Mouse (Mus musculus) hindbrain, embryonic 16.5 days (tissue): ENCODE measurements around the gene Sorcs2. TPM values are rescaled to one million over a fixed set of nuclear protein-coding genes. Genes with fewer than 3 reads are reported as not detected.

Experiments
- ATAC-seq: fragments of 200-750 bp; cut with Nextera tagmentation; 2 replicates; pipeline ENCODE4 v1.8.0; 2017; ENCODE audit warnings: moderate TSS enrichment, moderate library complexity
- H3K27ac ChIP-seq: fragments of 300-500 bp; sonication (generic); 2 replicates; pipeline ENCODE4 v1.5.1; 2014; ENCODE audit warnings: low read depth, mild to moderate bottlenecking, control low read depth, low read length, moderate library complexity
- H3K27me3 ChIP-seq: fragments of 300-500 bp; sonication (generic); replicated peaks from 2 replicates; pipeline ENCODE4 v1.6.1; 2014; ENCODE audit warnings: low read length; ENCODE audit not compliant: control insufficient read depth, insufficient read depth
- H3K36me3 ChIP-seq: fragments of 300-500 bp; sonication (generic); 2 replicates; pipeline ENCODE4 v1.6.1; 2014; ENCODE audit warnings: mild to moderate bottlenecking, low read length, moderate library complexity, mixed read lengths; ENCODE audit not compliant: control insufficient read depth, insufficient read depth
- H3K4me1 ChIP-seq: fragments of 300-500 bp; sonication (generic); 2 replicates; pipeline ENCODE4 v1.6.1; 2014; ENCODE audit warnings: low read depth, low read length; ENCODE audit not compliant: control insufficient read depth, insufficient read depth
- H3K4me2 ChIP-seq: fragments of 300-500 bp; sonication (generic); 2 replicates; pipeline ENCODE4 v1.6.1; 2014; ENCODE audit warnings: mild to moderate bottlenecking, low read length, control low read depth, moderate library complexity
- H3K4me3 ChIP-seq: fragments of 300-500 bp; sonication (generic); 2 replicates; pipeline ENCODE4 v1.5.1; 2014; ENCODE audit warnings: mild to moderate bottlenecking, low read length, control low read depth, moderate library complexity
- H3K9ac ChIP-seq: fragments of 300-500 bp; sonication (generic); 2 replicates; pipeline ENCODE4 v1.6.1; 2014; ENCODE audit warnings: low read depth, mild to moderate bottlenecking, control low read depth, low read length, moderate library complexity
- H3K9me3 ChIP-seq: fragments of 300-500 bp; sonication (generic); 2 replicates; pipeline ENCODE4 v1.6.1; 2014; ENCODE audit warnings: mild to moderate bottlenecking, low read length, moderate library complexity; ENCODE audit not compliant: control insufficient read depth
- WGBS: fragments of 180-500 bp; shearing (Covaris S2); extraction: QIAGEN DNeasy Blood & Tissue Kit; methylation state at CpG from one replicate; pipeline ENCODE4 v1.1.7; 2014; 5-methylcytosine and 5-hydroxymethylcytosine counted together
- polyA plus RNA-seq: library from polyadenylated mRNA; unstranded; fragments of >200 nt; fragmentation: Nextera tagmentation; extraction: Ambion mirVana; gene quantifications from 2 replicates; pipeline ENCODE4 v1.2.1, GENCODE M21; 2015

Sorcs2 gene
- polyA plus RNA-seq, 1 experiment from 2014 or later = 11.8 TPM

DNA sequence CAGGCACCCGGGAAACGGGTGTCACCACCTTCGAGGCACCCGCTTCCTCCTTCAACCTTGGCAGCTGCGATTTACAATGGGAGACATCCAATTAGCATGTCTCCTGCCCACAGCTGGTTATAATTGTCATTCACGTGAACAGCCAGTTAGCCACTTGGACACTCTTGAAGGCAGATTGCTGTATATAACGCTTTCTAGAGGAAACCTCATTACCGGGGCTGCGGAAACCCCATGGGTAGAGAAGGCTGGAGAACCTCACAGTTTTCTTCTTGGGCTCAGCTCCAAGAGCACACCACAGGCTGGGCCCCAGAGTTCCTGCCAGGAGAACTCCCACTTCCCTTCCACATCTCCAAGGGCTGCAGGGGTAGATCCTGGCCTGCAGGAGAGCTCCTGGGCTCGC lies 112.5 kb downstream of the Sorcs2 start:
- Histone ChIP-seq H3K9ac (no peak overlapping the region), H3K4me2 (no peak overlapping the region), H3K4me3 (no peak overlapping the region), H3K36me3 (no peaks in the 10 kb centered on the region), H3K27me3 (no peaks in the 10 kb centered on the region), H3K27ac (no peak overlapping the region), H3K9me3 (no peaks in the 10 kb centered on the region), H3K4me1 (peaks cover 7% of the 10 kb centered on the region)
- no peak for ATAC-seq
- WGBS = 38% methylated on average over 10 of the region's 10 CpGs

DNA sequence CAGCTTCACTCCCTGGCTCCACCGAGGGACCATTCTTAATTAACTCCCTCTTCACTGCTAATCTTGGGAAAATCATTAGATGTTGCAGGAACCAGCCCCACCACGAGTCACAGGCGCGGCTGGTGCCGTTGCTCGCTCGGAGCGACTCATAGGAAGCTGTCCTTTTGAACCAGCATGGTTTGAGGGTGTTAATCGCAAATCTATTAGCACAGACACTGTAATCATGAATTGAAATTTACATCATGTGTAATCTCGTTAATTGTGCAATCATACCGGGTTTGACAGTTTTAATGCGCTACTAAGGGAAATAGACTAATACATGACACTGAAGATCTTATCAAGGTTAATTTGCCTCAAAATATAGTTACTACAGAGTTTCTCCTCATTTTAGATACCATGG lies 118.0 kb downstream of the Sorcs2 start:
- 57% methylated on average over 12 of the region's 12 CpGs for WGBS

DNA sequence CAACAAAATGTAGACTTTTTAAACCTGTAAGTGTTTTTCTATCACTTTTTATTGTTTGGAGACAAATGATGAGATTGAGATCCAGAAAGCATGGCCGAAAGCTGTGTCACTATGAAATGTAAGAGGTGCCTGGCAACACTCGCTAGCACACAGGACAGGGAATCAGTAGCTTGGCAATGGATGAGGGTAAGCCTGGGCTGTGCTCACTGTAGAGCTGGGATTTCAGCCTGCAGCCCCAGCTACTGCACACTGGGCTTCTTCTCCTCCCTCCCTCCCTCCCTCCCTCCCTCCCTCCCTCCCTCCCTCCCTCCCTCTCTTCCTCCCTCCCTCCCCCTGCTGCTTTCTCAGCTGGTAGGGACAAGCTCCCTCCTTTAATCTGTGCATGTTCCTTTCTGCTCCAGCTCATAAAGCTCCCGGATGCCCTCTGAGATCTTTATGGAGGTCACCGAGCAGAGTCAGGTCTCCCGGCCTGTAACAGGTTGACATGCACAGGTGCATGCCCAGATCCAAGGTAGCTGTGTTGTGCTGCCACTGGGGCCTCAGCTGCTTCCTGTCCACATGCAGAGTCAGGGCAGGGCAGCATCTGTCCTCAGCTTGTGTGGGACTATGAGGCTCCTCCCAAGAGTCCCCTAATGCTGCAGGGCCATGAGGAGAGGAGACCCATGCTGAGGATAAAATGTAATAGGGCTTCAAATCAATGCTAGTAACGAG lies 123.1 kb downstream of the Sorcs2 start:
- Histone ChIP-seq H3K4me1 (peaks cover 17% of the 10 kb centered on the region), H3K36me3 (no peaks in the 10 kb centered on the region), H3K27me3 (no peaks in the 10 kb centered on the region), H3K4me2 (no peak overlapping the region), H3K9ac (no peak overlapping the region), H3K4me3 (no peak overlapping the region), H3K9me3 (no peaks in the 10 kb centered on the region), H3K27ac (no peak overlapping the region)
- ATAC-seq = peak; percentile 66; the same call in 1 of the 2 replicates
- 53% methylated on average over 6 of the region's 6 CpGs for WGBS

More for the DNA sequence above, 118.0 kb downstream of the Sorcs2 start:
- Histone ChIP-seq H3K9ac (no peak overlapping the region), H3K4me2 (no peak overlapping the region), H3K9me3 (no peaks in the 10 kb centered on the region), H3K4me3 (no peak overlapping the region), H3K27me3 (no peaks in the 10 kb centered on the region), H3K27ac (no peak overlapping the region), H3K4me1 (peaks cover 17% of the 10 kb centered on the region), H3K36me3 (no peaks in the 10 kb centered on the region)
- ATAC-seq = no peak

DNA sequence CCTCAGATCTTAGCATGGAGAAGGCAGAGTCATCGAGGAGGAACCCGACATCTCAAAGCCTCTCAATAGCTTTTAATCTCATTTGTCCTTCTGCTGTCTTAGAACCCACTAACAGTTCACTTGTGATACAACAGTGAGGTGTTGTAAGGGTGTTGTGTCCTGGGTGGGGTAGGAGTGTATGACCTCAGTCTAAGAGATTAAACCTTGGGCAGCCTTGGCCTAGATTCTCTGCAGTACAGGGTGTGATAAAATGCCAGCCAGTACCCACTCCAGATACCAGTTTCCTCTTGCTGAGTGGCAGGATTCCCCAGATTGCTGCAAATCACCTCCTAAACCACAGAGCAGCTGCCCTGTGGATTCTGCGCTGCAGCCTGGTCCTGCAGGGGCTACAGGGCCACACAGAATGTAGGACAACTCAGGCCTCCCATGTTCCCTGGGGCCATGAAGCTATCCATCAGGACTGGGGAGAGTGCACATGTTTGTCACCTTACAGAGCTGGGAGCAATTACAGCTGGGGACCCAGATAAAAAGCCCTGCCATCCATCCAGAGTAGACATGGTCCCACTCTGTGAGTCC lies 130.7 kb downstream of the Sorcs2 start:
- ATAC-seq = no peak
- no peak overlapping the region for H3K4me2 ChIP-seq
- no peak overlapping the region for H3K9ac ChIP-seq
- no peaks in the 10 kb centered on the region for H3K27me3 ChIP-seq
- H3K4me3 ChIP-seq = no peak overlapping the region
- no peaks in the 10 kb centered on the region for H3K36me3 ChIP-seq
- no peaks in the 10 kb centered on the region for H3K9me3 ChIP-seq
- no peak overlapping the region for H3K27ac ChIP-seq
- H3K4me1 ChIP-seq = no peaks in the 10 kb centered on the region; the same call in 1 of the 2 replicates
- WGBS = 95% methylated on average over 3 of the region's 3 CpGs

DNA sequence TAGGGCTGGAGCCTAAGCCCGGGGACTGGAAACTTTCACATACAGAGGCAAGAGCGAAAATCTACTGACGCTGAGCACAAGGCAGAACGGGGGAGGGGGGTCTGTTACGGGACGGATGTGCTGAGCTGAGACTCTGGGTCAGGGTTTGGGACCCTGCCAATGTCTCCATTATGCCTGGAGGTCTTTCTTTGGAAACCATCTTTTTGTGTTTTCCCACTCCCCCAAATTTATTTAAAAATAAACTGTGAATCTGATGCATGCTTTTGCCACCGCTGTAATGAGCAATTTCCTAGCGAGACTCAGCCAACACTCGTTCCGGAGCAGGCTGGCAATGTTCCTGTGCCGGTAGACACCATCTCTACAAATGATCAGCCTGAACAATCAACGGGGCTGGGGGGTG lies 137.1 kb downstream of the Sorcs2 start:
- H3K36me3 ChIP-seq = no peaks in the 10 kb centered on the region
- H3K4me3 ChIP-seq = no peak overlapping the region
- ATAC-seq = no peak
- no peaks in the 10 kb centered on the region for H3K9me3 ChIP-seq
- no peaks in the 10 kb centered on the region for H3K27me3 ChIP-seq
- peak overlapping the region; percentile 28 for H3K4me2 ChIP-seq
- peaks cover 28% of the 10 kb centered on the region for H3K4me1 ChIP-seq
- 60% methylated on average over 12 of the region's 12 CpGs for WGBS
- H3K27ac ChIP-seq = no peak overlapping the region
- H3K9ac ChIP-seq = no peak overlapping the region

DNA sequence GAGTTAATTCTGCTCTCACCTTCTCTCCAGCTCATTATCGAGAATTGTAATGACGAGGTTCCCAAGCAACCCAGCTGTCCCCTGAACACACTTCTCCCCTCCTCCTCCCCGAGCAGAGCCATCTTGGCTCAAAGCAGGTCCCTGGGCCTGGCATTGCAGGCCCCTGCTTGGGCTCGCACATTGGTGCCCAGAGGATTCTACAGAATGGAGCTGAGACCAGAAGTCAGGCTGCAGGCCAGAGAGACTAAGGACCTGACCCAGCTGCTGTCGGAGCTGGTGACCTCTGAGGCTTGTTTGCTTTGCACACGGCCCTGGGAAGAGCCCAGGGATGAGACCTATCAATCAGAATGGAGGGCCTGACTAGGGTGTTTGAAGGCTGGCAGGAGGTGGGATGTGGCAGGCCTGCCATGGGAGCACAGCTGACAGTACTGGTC lies 138.2 kb downstream of the Sorcs2 start:
- Histone ChIP-seq H3K4me2 (no peak overlapping the region), H3K4me3 (no peak overlapping the region), H3K36me3 (no peaks in the 10 kb centered on the region), H3K4me1 (peaks cover 31% of the 10 kb centered on the region), H3K9ac (no peak overlapping the region; the same call in 1 of the 2 replicates), H3K27ac (peak overlapping the region; percentile 59), H3K9me3 (no peaks in the 10 kb centered on the region), H3K27me3 (no peaks in the 10 kb centered on the region)
- peak; percentile 55 for ATAC-seq
- 24% methylated on average over 6 of the region's 6 CpGs for WGBS

DNA sequence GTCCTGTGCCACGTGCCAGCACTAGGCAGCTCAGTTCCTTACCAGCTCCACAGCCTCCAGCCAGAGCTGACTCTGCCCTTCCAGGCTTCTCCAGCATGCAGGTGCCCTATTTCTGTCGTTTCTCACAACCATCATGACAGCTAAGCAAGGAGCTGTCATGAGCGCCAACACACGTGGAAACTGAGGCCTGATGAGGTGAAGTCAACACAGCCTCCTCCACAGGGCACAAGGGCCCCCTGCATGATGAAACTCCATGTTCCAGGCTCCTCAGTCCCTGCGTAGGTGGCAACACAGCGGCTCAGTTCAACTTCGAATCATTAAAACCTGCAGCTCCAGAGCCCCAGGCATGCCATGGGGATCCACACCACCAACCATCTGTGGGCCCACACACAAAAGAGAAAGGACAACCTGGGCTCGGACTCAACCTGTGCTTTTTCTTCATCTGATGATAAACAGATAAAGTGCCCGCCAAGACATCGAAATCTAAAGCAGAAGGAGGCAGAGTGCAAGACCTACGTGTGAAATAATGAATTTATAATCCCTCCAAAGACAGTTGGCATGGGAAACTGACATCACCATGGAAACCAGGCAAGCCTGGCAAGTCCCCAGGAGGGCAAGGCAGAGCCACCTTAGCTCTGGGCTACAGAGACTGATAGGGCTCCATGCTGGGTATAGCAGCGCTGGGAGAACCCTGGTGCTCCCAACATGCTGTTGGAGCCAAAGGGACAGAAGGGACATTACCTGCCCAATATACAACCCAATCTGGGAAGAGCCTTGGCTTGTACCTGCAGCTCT lies 139.4 kb downstream of the Sorcs2 start:
- peaks cover 31% of the 10 kb centered on the region for H3K4me1 ChIP-seq
- peak; percentile 29; the same call in 1 of the 2 replicates for ATAC-seq
- H3K9ac ChIP-seq = no peak overlapping the region
- no peak overlapping the region for H3K4me3 ChIP-seq
- H3K4me2 ChIP-seq = no peak overlapping the region
- no peaks in the 10 kb centered on the region for H3K9me3 ChIP-seq
- no peaks in the 10 kb centered on the region for H3K27me3 ChIP-seq
- H3K36me3 ChIP-seq = no peaks in the 10 kb centered on the region
- 76% methylated on average over 12 of the region's 12 CpGs for WGBS
- no peak overlapping the region for H3K27ac ChIP-seq

DNA sequence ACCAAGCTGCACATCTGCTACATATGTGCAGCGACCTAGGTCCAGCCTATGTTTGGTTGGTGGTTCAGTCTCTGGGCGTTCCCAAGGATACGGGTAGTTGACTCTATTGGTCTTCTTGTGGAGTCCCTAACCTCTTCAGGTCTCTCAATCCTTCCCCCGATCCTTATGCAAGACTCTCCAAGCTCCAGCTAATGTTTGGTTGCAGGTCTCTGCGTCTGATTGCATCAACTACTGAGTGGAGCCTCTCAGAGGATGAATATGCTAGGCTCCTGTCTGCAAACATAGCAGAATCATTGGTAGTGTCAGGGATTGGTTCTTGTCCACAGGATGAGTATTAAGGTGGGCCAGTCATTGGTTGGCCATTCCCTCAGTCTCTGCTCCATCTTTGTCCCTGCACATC lies 140.9 kb downstream of the Sorcs2 start:
- Histone ChIP-seq H3K36me3 (no peaks in the 10 kb centered on the region), H3K27ac (no peak overlapping the region), H3K9ac (no peak overlapping the region), H3K4me2 (no peak overlapping the region), H3K4me1 (peaks cover 31% of the 10 kb centered on the region), H3K9me3 (no peaks in the 10 kb centered on the region), H3K4me3 (no peak overlapping the region), H3K27me3 (no peaks in the 10 kb centered on the region)
- WGBS = 96% methylated on average over 5 of the region's 5 CpGs
- ATAC-seq = no peak
